Mouse (Mus musculus) erythroblast, adult 5-6 weeks (primary cell): ENCODE results near the gene Pak7. TPM values are rescaled to one million over a fixed set of nuclear protein-coding genes. Genes with fewer than 3 reads are reported as not detected.
"Not testable (repeated sequence)": the region's sequence is repeated elsewhere in the genome, so short reads cannot be mapped to it uniquely, and the experiment has no call there.

ENCODE experiments used
- ATAC-seq: replicated peaks from 2 replicates; pipeline ENCODE4 v1.8.0; 2016; ENCODE audit warnings: moderate number of reproducible peaks, mild to moderate bottlenecking, moderate TSS enrichment, inconsistent platforms; ENCODE audit not compliant: poor library complexity, low FRiP score, severe bottlenecking
- total RNA-seq, 2 experiments: library from RNA; stranded (forward) in 1 of 2; stranded (reverse) in 1 of 2; fragments of 150-400 nt in 1 of 2; fragments of 200-764, 138-1000 nt in 1 of 2; gene quantifications; 2 replicates each; pipeline versions ENCODE4 v1.2.3 to v1.2.4; 2015 to 2017; ENCODE audit warnings: low replicate concordance in 2 of 2

The Pak7 gene
- total RNA-seq (2015; ENCODE audit: low replicate concordance) (not detected in 2 replicates), total RNA-seq (2017; ENCODE audit: low replicate concordance) (not detected in 2 replicates)

GRCm38 (mm10) chr2:136387181-136388131 is at the start of gene Pak7:
Pak7 (minus strand) TSS chr2:136387967.
- no peak for ATAC-seq

DNA sequence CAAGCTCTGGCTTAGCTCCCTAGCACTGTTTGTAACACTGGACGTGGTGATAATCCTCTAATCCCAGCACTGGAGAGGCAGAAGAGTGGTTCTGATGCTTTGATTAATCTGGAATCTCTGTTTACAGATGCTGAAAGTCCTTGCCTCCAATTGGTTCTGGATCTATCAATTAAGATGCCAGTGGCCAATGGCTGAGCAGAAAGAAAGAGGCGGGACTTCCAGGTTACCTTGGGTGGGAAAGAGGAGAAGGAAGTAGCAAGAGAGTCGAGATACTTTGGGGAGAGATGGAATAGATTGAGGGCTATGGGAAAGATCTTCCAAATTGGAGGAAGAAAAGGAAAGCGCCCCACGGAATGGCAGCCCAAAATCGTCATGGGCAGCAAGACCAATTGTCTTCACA is 37.8 kb upstream of the Pak7 start:
- ATAC-seq, result no peak

- ATAC-seq, result no peak
Measured at GRCm38 (mm10) chr2:136419543-136419942, 31.8 kb upstream of the Pak7 start.

DNA sequence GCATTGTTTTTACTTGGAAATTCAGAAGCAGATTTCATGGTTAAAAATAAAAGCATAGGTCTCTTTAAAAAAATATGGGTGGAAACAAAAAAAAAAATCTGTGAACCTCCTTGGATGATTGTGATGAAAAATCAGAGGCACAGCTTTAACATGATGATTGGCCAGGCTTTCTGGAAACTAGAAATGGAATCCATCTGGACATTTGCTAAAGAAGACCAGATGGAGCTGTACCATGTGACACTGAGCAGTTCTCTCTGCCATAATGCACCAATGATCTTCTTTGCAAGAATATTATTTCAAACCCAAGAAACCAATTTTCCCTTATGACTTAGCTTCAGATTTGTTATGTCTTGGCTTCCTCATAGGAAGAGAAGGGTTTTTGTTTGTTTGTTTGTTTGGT is 28.6 kb upstream of the Pak7 start:
- no peak for ATAC-seq

GRCm38 (mm10) chr2:136402587-136402986 is 14.8 kb upstream of the Pak7 start:
- ATAC-seq, result no peak

DNA sequence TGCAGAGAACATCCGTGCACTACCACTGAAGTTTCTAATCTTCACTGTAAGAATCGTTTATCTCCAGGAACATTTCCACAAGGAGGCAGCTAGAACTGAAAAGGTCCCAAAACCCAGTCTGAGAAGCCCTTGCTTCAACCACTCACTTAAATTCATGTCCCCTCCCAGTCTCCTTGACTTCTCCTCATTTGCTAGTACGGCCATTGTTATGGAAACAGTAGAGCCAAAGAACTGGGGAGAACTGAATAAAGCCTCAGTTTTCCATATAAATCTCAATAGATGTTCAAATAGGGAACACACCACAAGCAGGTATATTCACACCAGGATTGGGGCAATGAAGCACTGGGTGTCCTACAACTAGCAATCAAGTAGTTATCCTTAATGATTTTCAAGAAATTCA is 12.4 kb downstream of the Pak7 start:
- ATAC-seq, result no peak

DNA sequence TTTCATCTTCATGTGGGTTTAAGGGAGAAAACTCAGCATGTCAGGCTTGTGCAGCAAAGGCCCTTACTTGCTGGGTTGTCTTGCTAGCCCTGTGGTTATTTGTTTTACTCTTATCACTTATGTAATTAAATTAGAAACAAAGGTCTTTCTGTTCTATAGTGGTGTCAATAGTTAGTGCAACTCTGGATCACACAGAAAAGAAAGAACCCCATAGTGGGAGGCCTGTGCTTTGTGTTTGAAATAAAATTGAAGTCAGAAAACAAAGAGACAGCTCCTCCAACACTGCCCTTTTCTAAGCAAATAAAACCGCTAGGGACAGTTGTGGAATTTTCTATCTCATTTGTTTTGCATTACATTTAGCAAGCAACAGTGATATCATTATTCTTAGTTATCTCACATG is 15.4 kb downstream of the Pak7 start:
- no peak for ATAC-seq

- ATAC-seq, result no peak
Measured at GRCm38 (mm10) chr2:136351393-136352096, 36.2 kb downstream of the Pak7 start.

DNA sequence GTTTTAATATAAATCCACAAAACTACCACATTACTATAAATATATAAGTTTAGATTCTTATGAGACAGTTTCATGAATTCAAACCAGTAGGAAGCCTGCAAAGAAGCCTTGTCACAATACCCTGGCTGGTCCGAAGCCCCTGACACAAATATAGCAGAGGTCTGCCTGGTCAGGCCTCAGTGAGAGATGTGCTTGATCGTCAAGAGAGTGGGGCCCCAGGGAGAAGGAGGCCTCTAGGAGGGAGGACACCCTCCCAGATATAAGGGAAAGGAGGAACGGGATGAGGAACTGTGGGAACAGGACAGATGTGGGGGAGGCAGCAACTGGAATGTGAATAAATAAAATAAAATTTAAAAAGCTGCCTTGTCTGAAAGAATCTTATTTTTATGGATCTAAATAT is 37.3 kb downstream of the Pak7 start:
- no peak for ATAC-seq

- ATAC-seq, result no peak
Measured at GRCm38 (mm10) chr2:136349671-136350275, 38.0 kb downstream of the Pak7 start.

- ATAC-seq, result not testable (repeated sequence)
Measured at GRCm38 (mm10) chr2:136344240-136344780, 43.5 kb downstream of the Pak7 start.

DNA sequence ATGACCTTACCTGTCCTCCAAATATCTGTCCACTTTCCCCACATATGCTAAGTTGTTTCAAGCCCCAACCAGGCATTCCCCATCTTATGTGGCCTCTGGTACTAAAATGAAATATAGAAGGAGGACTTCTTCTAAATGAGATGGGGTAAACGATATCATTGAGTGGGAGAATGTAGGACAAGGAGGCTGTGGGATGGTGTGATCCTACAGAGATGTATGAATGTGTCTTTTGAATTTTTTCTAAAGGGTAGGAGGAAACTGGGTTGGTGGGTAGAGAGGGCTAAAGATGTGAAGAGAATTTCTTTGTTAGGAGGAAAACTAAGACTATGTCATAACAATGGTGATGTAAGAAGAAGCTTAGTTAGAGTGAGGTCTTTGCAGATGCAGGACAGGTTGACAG is 57.8 kb downstream of the Pak7 start:
- ATAC-seq, result no peak

DNA sequence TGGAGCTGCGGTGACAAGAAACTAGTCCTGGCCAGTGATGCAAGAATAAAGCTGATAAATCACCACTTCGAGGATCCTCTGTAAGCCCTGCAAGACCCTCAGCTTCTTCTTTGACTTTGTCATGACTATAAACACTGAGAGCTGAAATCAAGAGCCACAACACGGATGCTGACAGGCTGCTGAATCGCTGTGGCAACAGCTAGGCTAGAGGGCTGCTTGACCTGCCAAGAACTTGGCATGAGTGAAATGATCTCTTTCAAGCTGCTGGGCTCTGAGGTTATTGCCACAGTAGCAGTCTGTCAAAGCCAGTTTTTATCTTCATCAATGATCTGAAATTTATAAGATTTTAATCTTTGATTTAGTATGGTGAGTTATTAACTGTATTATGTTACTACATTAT is 62.1 kb downstream of the Pak7 start:
- ATAC-seq, result no peak

DNA sequence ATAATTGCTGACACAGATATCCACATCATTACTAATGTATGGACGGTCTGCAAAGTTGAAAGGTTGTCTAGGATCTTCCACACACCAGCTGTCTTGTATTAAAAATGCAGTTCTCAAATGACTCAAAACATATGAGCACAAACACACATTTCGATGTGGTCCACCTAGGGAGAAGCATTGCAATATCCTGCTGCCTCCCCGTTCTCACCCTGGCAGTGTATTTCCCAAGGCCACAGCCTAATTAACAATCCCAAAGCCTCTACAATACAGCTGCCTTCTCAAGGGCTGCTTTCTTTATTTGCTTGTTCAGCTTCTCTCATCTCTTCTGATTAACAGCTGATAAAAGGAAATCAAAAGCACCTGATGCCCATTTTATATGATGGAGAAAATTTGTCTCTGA is 78.5 kb downstream of the Pak7 start:
- no peak for ATAC-seq

GRCm38 (mm10) chr2:136308743-136309142 is 79.0 kb downstream of the Pak7 start:
- no peak for ATAC-seq

DNA sequence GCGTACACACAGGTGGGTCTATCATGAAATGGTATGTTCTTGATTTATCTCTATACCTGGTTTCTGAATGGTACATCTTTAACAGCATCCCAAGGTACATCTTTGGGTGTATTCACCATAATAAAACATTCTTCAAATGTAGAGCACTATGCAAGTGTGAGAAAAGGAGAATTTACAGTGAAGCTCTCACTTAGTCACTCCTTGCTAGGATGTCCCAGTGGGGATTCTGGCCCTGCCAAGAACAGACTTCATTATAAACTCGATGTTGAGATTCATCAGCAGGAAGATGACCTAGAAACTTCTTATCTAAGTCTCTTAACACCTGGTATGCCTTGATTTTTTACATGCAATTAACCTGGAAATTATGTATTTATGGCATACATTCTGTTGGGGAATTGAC is 85.6 kb downstream of the Pak7 start:
- no peak for ATAC-seq

DNA sequence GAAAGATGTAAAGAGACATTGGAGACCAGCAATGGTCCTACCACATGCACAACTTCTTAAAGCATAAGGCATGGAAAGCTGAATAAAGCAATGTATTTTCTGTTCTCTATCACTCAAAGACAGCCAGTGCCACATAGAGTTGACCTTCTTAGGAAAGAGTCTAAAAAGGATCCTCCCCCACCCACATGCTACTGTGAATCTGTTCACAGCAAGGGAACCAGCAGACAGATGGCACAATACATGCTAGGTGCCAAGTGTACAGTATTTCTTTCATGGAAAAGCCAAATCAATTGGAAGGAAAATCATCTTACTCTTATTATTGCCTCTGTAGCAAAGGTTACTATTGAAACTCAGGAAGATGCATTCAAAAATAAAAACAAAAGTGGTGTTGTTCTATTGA is 86.4 kb downstream of the Pak7 start:
- ATAC-seq, result no peak

GRCm38 (mm10) chr2:136297371-136297770 is 90.4 kb downstream of the Pak7 start:
- ATAC-seq, result no peak

GRCm38 (mm10) chr2:136282043-136282442 is 105.7 kb downstream of the Pak7 start:
- no peak for ATAC-seq

DNA sequence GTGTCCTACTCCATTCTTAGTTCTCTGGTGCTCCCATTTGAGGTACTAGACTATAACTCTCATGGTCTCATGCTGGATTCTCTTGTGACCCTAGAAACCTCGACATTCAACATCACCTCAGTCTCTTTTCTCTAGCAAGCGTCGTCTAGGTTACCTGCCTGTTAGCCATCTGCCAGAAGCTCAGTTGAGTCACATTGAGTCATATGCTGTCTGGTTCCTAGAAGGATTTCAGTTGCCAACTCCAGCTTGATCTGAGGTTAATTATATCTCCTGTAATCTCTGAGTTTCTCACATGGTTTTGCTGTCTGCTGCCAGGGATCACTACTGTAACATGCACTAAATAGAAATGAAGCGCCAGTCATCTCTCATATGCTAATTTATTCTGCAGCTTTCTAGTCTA is 145.8 kb downstream of the Pak7 start:
- not testable (repeated sequence) for ATAC-seq
